Mouse (Mus musculus): ENCODE data around the gene Bicra.

The Bicra gene

GRCm38 (mm10) chr7:16012576-16013263 is 35.0 kb downstream of the Bicra start:
- peak; percentile 80 for DNase-seq

- no peak for DNase-seq
Observed at GRCm38 (mm10) chr7:16011418-16012085, 36.2 kb downstream of the Bicra start.

- no peak for DNase-seq
Observed at GRCm38 (mm10) chr7:16010649-16011048, 37.1 kb downstream of the Bicra start.

GRCm38 (mm10) chr7:16009636-16010035 is 38.1 kb downstream of the Bicra start:
- no peak for DNase-seq

GRCm38 (mm10) chr7:16005020-16005419 is 42.7 kb downstream of the Bicra start:
- DNase-seq: no peak

- no peak for DNase-seq
Observed at GRCm38 (mm10) chr7:16004177-16004856, 43.4 kb downstream of the Bicra start.

- DNase-seq: no peak
Observed at GRCm38 (mm10) chr7:16003032-16003431, 44.7 kb downstream of the Bicra start.

- DNase-seq: no peak
Observed at GRCm38 (mm10) chr7:16002171-16002570, 45.5 kb downstream of the Bicra start.

GRCm38 (mm10) chr7:16001691-16002090 is 46.0 kb downstream of the Bicra start:
- no peak for DNase-seq

- no peak for DNase-seq
Observed at GRCm38 (mm10) chr7:15993789-15994188, 53.9 kb downstream of the Bicra start.

- DNase-seq: no peak
Observed at GRCm38 (mm10) chr7:15993152-15993551, 54.6 kb downstream of the Bicra start.

- no peak for DNase-seq
Observed at GRCm38 (mm10) chr7:15991764-15992163, 56.0 kb downstream of the Bicra start.

- DNase-seq: no peak
Observed at GRCm38 (mm10) chr7:15987661-15988356, 59.9 kb downstream of the Bicra start.

- no peak for DNase-seq
Observed at GRCm38 (mm10) chr7:15982729-15983407, 64.9 kb downstream of the Bicra start.

- DNase-seq: no peak
Observed at GRCm38 (mm10) chr7:15981538-15981937, 66.2 kb downstream of the Bicra start.

GRCm38 (mm10) chr7:15980246-15980645 is 67.5 kb downstream of the Bicra start:
- DNase-seq: no peak

GRCm38 (mm10) chr7:15975904-15976303 is 71.8 kb downstream of the Bicra start:
- DNase-seq: peak; percentile 61

GRCm38 (mm10) chr7:15975451-15975850 is 72.3 kb downstream of the Bicra start:
- peak; percentile 46 for DNase-seq

- peak; percentile 77 for DNase-seq
Observed at GRCm38 (mm10) chr7:15974712-15975111, 73.0 kb downstream of the Bicra start.

- peak; percentile 25 for DNase-seq
Observed at GRCm38 (mm10) chr7:15972247-15972646, 75.5 kb downstream of the Bicra start.

GRCm38 (mm10) chr7:15969674-15970073 is 78.0 kb downstream of the Bicra start:
- no peak for DNase-seq

- DNase-seq: no peak
Observed at GRCm38 (mm10) chr7:15968322-15968721, 79.4 kb downstream of the Bicra start.

GRCm38 (mm10) chr7:15967312-15967711 is 80.4 kb downstream of the Bicra start, which contains the start of gene Ehd2:
Gene Ehd2, minus strand, starts transcription at chr7:15967567.
- DNase-seq: peak; percentile 83
